21 mouse cellular contexts compared by ENCODE assay signal in genomic region chr15:31149855-31150254, GRCm38 (mm10).
DNase-seq lines count a peak whose midpoint lies in the region; ATAC-seq and TF ChIP-seq lines count a peak whose summit lies in the region.
"Had no signal": no experiment of that assay in that cellular context is flagged by ENCODE, and none has a peak within 500 bp of the region (broad histone marks: within the 10 kb centered on the region; RNA-seq: fewer than 3 reads in every experiment).

No protein-coding gene starts in this region.

- H3K4me3 ChIP-seq in left cerebral cortex, adult 2 months = no peak overlapping the region
- H3K4me3 ChIP-seq: heart, embryonic 12.5 days; limb, embryonic 10.5 days had no signal

- no peak for TF ChIP-seq CTCF in left cerebral cortex, adult 2 months (IDR thresholded peaks at IDR 0.05)

- DNase-seq in left cerebral cortex, postnatal 4 days = peak; percentile 43
- no peak for DNase-seq in left cerebral cortex, adult 2 months (ENCODE audit: extremely low spot score in 1 of 2, low spot score in 2 of 2)
- DNase-seq in cerebellum, adult 18-20 months = peak; percentile 54 to 63
- peak; percentile 71 to 76 for DNase-seq in cerebellum, postnatal 14 days
- DNase-seq in adrenal gland, adult (ENCODE audit: inconsistent age in 2 of 2, low spot score in 1 of 2) = no peak
- DNase-seq: adrenal gland, adult 8-10 months; heart, postnatal 10 days; kidney, adult 2 months; layer of hippocampus, adult 9-11 months; liver; right cerebral cortex, postnatal 14 days; thymus, adult 2 months; thymus, postnatal 4 days had no signal

- intact Hi-C loops in left cerebral cortex, postnatal 4 days (cut with DNase I) = no loop called here
- intact Hi-C loops in left cerebral cortex, adult 2 months (cut with DNase I) = loop anchor here (1.0 to 10.0 kb wide), 2 partner anchors 223 to 1125 kb away; no protein-coding TSS in a partner anchor

- no peak overlapping the region for H3K27ac ChIP-seq in left cerebral cortex, adult 2 months
- H3K27ac ChIP-seq: kidney, postnatal 0 days; limb, embryonic 10.5 days; macrophage; stomach, postnatal 0 days had no signal

- peak; percentile 59 for ATAC-seq in cerebellum, adult (ENCODE audit: insufficient number of reproducible peaks, low FRiP score, low TSS enrichment)
- no peak for ATAC-seq in frontal cortex, adult (ENCODE audit: low TSS enrichment)
- ATAC-seq: inflammation-experienced regulatory T-cells, adult 6 months had no signal

Comparison
In these comparisons a context has a peak if more than half of its experiments do, and no peak if none do; other contexts are left out.
1. DNase-seq: peak in left cerebral cortex, postnatal 4 days (single experiment), cerebellum, adult 18-20 months (2 of 2) and cerebellum, postnatal 14 days (2 of 2); none in left cerebral cortex, adult 2 months (0 of 2) and adrenal gland, adult (0 of 2).